Mouse (Mus musculus): ENCODE data around the gene Itga7.
A peak's percentile ranks its signal among the peaks of the same experiment; 100 is the strongest.

Gene Itga7

GRCm38 (mm10) chr10:128934997-128935787, 1.6 kb downstream of the Itga7 start:
- no peak for DNase-seq (ENCODE audit: low read depth, low spot score)

GRCm38 (mm10) chr10:128935826-128936440, 2.3 kb downstream of the Itga7 start:
- DNase-seq (ENCODE audit: low read depth, low spot score) = peak; percentile 58

DNA sequence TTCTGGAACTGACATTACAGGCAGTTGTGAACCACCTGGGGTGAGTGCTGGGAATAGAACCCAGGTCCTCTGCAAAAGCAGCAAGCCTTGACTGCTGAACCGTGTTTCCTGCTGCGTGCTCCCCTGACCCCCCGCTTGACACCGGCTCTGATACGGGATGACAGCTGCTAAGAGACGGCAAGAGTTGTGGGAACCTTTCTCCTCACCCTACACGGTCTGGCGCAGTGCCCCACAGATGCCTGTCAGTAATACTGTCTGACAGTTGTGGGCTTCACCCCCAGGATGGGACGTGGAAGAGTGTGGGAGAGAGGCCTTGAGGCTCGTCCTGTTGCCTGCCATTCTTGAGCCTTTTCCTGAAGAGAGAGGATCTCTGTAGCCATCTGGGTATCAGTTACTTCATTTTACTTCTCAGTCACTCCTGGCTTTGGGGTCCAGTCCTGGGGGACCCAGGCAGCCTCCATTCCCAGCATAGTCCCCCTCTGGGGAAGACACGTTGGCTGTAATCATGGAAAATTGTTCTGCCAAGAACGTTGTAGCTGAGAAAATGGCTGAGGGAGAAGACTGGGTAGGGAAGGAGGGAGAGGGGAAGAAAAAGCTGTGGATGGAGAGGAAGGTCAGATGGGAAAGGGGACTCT, 4.3 kb downstream of the Itga7 start:
- peak; percentile 52 for DNase-seq (ENCODE audit: low read depth, low spot score)

- DNase-seq (ENCODE audit: low read depth, low spot score) = peak; percentile 95
These were observed 4.8 kb downstream of the Itga7 start for GRCm38 (mm10) chr10:128938457-128938856.

GRCm38 (mm10) chr10:128938974-128939373, 5.4 kb downstream of the Itga7 start:
- DNase-seq (ENCODE audit: low read depth, low spot score) = peak; percentile 32

- no peak for DNase-seq (ENCODE audit: low read depth, low spot score)
These were observed 7.0 kb downstream of the Itga7 start for GRCm38 (mm10) chr10:128940475-128941061.

GRCm38 (mm10) chr10:128945675-128946074, 12.1 kb downstream of the Itga7 start:
- DNase-seq (ENCODE audit: low read depth, low spot score) = peak; percentile 72

GRCm38 (mm10) chr10:128947496-128947895, 13.9 kb downstream of the Itga7 start:
- DNase-seq (ENCODE audit: low read depth, low spot score) = no peak

GRCm38 (mm10) chr10:128950208-128950887, 16.7 kb downstream of the Itga7 start:
- no peak for DNase-seq (ENCODE audit: low read depth, low spot score)

DNA sequence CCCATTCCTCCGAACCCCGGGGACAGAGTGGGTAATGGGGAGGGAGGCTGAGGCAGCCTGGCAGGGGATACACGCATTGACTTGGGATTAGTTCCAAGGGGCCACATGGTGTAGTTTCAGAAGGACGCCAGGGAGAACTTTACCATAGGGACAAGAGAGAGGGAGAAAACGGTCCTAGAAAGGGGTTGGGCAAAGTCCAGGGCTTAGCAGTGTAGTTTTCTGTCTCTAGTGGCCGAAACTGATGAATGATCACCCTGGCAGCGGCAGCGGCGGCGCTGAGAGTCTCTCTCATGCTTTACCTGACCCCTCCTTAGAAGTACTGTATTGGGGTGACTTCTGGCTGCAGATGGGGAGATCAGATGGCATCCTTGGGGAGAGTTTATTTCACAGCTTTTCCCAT, 24.7 kb downstream of the Itga7 start:
- no peak for DNase-seq (ENCODE audit: low read depth, low spot score)

DNA sequence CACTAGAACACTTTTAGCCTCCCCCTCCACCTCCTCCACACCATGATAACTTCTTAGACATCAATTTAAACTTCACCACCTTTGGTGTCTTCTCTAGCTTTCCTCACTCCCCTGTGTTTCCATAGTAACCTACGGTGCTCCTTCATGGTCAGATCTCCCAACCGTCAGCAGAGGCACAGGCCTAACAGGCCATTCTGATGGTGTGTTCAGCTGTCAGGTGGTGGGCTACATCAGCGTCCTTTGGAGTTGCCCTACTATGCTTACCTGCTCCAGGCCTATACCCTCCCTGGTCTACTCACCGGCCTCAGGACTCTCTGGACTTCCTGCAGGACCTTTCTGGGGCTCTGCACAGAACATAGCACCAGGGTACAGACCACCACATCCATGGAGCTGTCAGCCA, 26.5 kb downstream of the Itga7 start:
- DNase-seq (ENCODE audit: low read depth, low spot score) = no peak

GRCm38 (mm10) chr10:128960590-128961584, 27.3 kb downstream of the Itga7 start, which contains the start of gene Mettl7b:
Mettl7b (minus strand) TSS chr10:128960988.
- no peak for DNase-seq (ENCODE audit: low read depth, low spot score)

DNA sequence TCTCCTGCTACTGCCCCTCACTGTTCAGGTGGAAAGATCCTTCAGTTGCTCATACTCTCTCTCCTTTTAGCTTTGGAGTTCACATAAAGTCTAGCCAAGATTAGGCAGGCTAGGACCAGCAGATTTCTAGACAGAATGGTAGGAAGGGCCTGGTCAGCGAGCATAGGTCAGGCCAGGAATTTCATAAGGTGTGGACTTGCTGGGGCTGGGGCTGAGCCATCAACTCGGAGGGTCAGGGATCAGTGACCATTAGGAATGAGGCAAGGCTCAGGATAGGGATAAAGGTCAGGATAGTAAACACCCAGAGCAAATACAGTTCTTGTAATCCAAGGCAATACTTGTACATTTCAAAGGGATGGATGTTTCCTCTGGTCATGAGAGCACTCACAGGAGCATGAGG, 31.3 kb downstream of the Itga7 start:
- no peak for DNase-seq (ENCODE audit: low read depth, low spot score)

- DNase-seq (ENCODE audit: low read depth, low spot score) = no peak
These were observed 32.3 kb downstream of the Itga7 start for GRCm38 (mm10) chr10:128965871-128966270.

DNA sequence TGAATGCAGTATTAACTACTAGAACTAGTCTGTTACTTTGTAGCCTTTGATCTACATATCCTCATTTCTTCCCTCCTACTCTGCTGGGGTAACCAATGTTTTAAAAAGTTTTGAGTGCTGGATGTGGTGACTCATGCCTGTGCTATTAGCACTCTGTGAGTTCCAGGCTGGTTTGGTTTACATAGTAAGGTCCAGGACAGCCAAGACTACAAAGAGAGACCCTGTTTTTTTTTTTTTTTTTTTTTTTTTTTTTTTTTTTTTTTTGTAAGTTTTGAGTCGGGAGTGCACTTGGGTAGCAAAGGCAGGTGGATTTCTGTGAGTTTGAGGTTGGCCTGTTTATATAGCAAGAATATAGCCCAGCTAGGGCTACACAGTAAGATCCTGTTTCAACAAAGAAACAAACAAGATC, 34.7 kb downstream of the Itga7 start:
- DNase-seq (ENCODE audit: low read depth, low spot score) = no peak

- no peak for DNase-seq (ENCODE audit: low read depth, low spot score)
These were observed 37.2 kb downstream of the Itga7 start for GRCm38 (mm10) chr10:128970740-128971250.

GRCm38 (mm10) chr10:128972841-128973240, 39.2 kb downstream of the Itga7 start:
- no peak for DNase-seq (ENCODE audit: low read depth, low spot score)

DNA sequence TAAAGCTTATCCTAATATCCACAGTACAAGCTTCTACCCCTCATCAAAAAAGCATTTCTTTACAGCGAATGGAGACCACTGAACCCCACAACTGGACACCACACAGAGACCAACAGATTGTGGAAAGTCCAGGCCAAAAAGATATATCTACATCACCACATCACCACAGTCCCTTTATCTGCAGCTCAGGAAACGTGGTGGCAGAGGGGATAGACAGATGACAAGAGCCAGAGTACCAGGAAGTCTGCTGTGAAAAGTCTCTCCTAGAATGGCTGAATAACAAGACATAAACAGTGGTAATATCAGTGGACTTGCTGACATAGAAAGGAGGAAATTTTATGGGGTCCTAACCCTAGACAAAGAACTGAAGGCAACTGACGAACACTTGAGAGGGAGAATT, 42.8 kb downstream of the Itga7 start:
- DNase-seq (ENCODE audit: low read depth, low spot score) = no peak

DNA sequence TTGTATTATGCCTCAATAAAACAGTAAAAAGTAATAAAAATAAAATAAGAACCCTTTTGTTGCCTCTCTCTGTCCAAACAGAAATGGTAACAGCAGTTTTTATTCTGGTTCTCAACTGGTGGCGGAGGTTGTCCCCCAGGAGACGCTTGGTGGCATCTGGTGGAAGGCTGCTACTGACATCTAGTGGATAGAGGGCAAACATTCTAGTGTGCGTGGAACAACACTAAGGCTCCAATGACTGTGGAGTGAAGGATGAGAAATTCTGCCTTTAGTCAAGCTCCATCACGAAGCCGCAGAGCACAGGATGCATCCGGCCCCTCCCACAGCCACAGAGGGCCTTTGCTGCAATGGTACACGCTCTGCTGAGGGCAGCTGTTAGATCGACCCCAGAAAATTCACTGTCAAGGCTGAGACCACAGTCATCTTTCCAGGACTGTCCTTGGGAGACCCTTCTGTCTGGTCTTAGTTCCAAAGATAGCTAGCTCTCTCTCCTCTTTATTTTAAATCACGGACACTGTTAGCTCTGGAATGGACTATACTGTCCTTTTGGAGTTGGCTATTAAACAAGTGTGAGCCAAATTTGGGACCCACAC, 44.0 kb downstream of the Itga7 start:
- DNase-seq (ENCODE audit: low read depth, low spot score) = peak; percentile 21
